Mouse (Mus musculus) right cerebral cortex, adult 2 months (tissue): ENCODE measurements around the gene Pola2.

Source experiments
- DNase-seq, 2 experiments: peaks; one replicate each; pipeline ENCODE4 v3.0.0; 2021 to 2022; ENCODE audit warnings: low spot score in 2 of 2

The Pola2 gene

GRCm38 (mm10) chr19:5965280-5965679 is 1.3 kb upstream of the Pola2 start:
- peak; percentile 75 to 82 for DNase-seq

GRCm38 (mm10) chr19:5964804-5965203 is 802 bp upstream of the Pola2 start:
- DNase-seq, result no peak

GRCm38 (mm10) chr19:5962651-5963050 is 1.4 kb downstream of the Pola2 start:
- DNase-seq, result no peak

GRCm38 (mm10) chr19:5957371-5957770 is 6.6 kb downstream of the Pola2 start:
- DNase-seq, result no peak

- peak; percentile 76 to 82 for DNase-seq
Observed at GRCm38 (mm10) chr19:5956685-5957084, 7.3 kb downstream of the Pola2 start.

GRCm38 (mm10) chr19:5955704-5956670 is 8.0 kb downstream of the Pola2 start:
- DNase-seq, result no peak

- DNase-seq, result no peak
Observed at GRCm38 (mm10) chr19:5954936-5955335, 9.1 kb downstream of the Pola2 start.

GRCm38 (mm10) chr19:5954031-5954710 is 9.8 kb downstream of the Pola2 start:
- no peak for DNase-seq

GRCm38 (mm10) chr19:5953201-5953770 is 10.7 kb downstream of the Pola2 start:
- DNase-seq, result no peak

GRCm38 (mm10) chr19:5952071-5952691 is 11.8 kb downstream of the Pola2 start:
- DNase-seq, result no peak

- DNase-seq, result no peak
Observed at GRCm38 (mm10) chr19:5951631-5952030, 12.4 kb downstream of the Pola2 start.

- DNase-seq, result no peak
Observed at GRCm38 (mm10) chr19:5950218-5950617, 13.8 kb downstream of the Pola2 start.

GRCm38 (mm10) chr19:5945891-5946290 is 18.1 kb downstream of the Pola2 start:
- no peak for DNase-seq

- no peak for DNase-seq
Observed at GRCm38 (mm10) chr19:5945027-5945426, 19.0 kb downstream of the Pola2 start.

GRCm38 (mm10) chr19:5944145-5944544 is 19.9 kb downstream of the Pola2 start:
- DNase-seq, result no peak

- no peak for DNase-seq
Observed at GRCm38 (mm10) chr19:5943404-5943803, 20.6 kb downstream of the Pola2 start.

- DNase-seq, result no peak
Observed at GRCm38 (mm10) chr19:5942581-5942980, 21.4 kb downstream of the Pola2 start.

- DNase-seq, result no peak
Observed at GRCm38 (mm10) chr19:5940656-5941055, 23.3 kb downstream of the Pola2 start.

- no peak for DNase-seq
Observed at GRCm38 (mm10) chr19:5940173-5940572, 23.8 kb downstream of the Pola2 start.

GRCm38 (mm10) chr19:5939715-5940114 is 24.3 kb downstream of the Pola2 start:
- no peak for DNase-seq

- DNase-seq, result no peak
Observed at GRCm38 (mm10) chr19:5938516-5938915, 25.5 kb downstream of the Pola2 start.

GRCm38 (mm10) chr19:5937836-5938406 is 26.1 kb downstream of the Pola2 start:
- no peak for DNase-seq
